Mouse (Mus musculus) liver, postnatal 0 days (tissue): Measurements from ENCODE around the gene Olfr23. TPM values are rescaled to one million over a fixed set of nuclear protein-coding genes. Genes with fewer than 3 reads are reported as not detected.
"Not testable (repeated sequence)": the region's sequence is repeated elsewhere in the genome, so short reads cannot be mapped to it uniquely, and the experiment has no call there.

Source experiments
- ATAC-seq: fragments of 200-750 bp; cut with Nextera tagmentation; 2 replicates; pipeline ENCODE4 v1.8.0; 2017; ENCODE audit warnings: mild to moderate bottlenecking, moderate library complexity
- DNase-seq: peaks from one replicate; pipeline ENCODE4 v3.0.0-alpha.2; 2016
- H3K27ac ChIP-seq: fragments of 300-500 bp; sonication (generic); 2 replicates; pipeline ENCODE4 v1.5.1; 2014; ENCODE audit warnings: antibody characterized with exemption, moderate library complexity, mild to moderate bottlenecking, low read depth
- H3K27me3 ChIP-seq: fragments of 300-500 bp; sonication (generic); 2 replicates; pipeline ENCODE4 v1.6.1; 2014; ENCODE audit warnings: low read length, control low read depth, mixed read lengths; ENCODE audit not compliant: insufficient read depth
- H3K36me3 ChIP-seq: fragments of 300-500 bp; sonication (generic); replicated peaks from 2 replicates; pipeline ENCODE4 v1.6.1; 2014; ENCODE audit warnings: mild to moderate bottlenecking, control low read depth, low read length, moderate library complexity, mixed read lengths; ENCODE audit not compliant: insufficient read depth
- H3K4me1 ChIP-seq: fragments of 300-500 bp; sonication (generic); 2 replicates; pipeline ENCODE4 v1.6.1; 2014; ENCODE audit warnings: antibody characterized with exemption, mild to moderate bottlenecking, control low read depth; ENCODE audit not compliant: insufficient read depth
- H3K4me2 ChIP-seq: fragments of 300-500 bp; sonication (generic); 2 replicates; pipeline ENCODE4 v1.6.1; 2014; ENCODE audit warnings: low read depth, mild to moderate bottlenecking, low read length, moderate library complexity, mixed read lengths
- H3K4me3 ChIP-seq: fragments of 300-500 bp; sonication (generic); 2 replicates; pipeline ENCODE4 v1.5.1; 2014; ENCODE audit warnings: low read depth, low read length
- H3K9ac ChIP-seq: fragments of 300-500 bp; sonication (generic); replicated peaks from 2 replicates; pipeline ENCODE4 v1.6.1; 2014; ENCODE audit warnings: mild to moderate bottlenecking, moderate library complexity
- H3K9me3 ChIP-seq: fragments of 300-500 bp; sonication (generic); 2 replicates; pipeline ENCODE4 v1.6.1; 2016; ENCODE audit warnings: mild to moderate bottlenecking, control low read depth, low read length, mixed read lengths
- CTCF ChIP-seq: sonication (generic); IDR thresholded peaks from 2 replicates; pipeline ENCODE4 v1.5.1; 2016; ENCODE audit warnings: antibody characterized with exemption, low read depth
- EP300 ChIP-seq: IDR thresholded peaks from 2 replicates; pipeline ENCODE4 v1.6.1; 2016; ENCODE audit warnings: antibody characterized with exemption, low read depth, mild to moderate bottlenecking
- WGBS: fragments of 180-500 bp; shearing (Covaris S2); extraction: QIAGEN DNeasy Blood & Tissue Kit; methylation state at CpG from one replicate; pipeline ENCODE4 v1.1.7; 2014; ENCODE audit not compliant: insufficient replicate concordance; 5-methylcytosine and 5-hydroxymethylcytosine counted together
- polyA plus RNA-seq: library from polyadenylated mRNA; unstranded; fragments of >200 nt; fragmentation: Nextera tagmentation; extraction: Ambion mirVana; gene quantifications from 2 replicates; pipeline ENCODE4 v1.2.1, GENCODE M21; 2015

Gene Olfr23
- polyA plus RNA-seq: not detected in 2 replicates

DNA sequence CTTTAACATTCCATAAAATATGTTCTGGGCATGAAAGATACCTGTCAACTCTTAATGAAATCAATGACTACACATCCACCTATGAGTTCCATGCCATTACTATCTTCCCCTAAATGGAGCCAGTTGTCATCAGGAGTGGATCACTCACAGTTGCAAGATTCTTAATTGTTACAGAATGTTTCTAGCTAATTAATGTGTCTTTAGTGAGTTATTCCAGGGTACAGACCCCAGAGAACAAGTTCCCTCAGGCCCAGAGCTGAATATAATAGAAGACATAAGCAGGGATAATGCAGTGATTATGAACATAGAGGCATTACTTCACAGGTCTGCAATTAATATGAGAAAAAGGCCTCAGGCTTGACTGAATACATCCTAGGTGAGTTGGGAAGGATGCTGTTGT is at the start of gene Olfr23:
Gene Olfr23, plus strand, starts transcription at position 301 of the 400 bp plus-strand sequence.
- Histone ChIP-seq H3K9me3 (no peaks in the 10 kb centered on the region; the same call in 1 of the 2 replicates), H3K4me2 (no peak within 1 kb of the TSS), H3K27me3 (no peaks in the 10 kb centered on the region), H3K27ac (no peak within 1 kb of the TSS), H3K9ac (no peak within 1 kb of the TSS), H3K36me3 (no peaks in the 10 kb centered on the region), H3K4me1 (no peaks in the 10 kb centered on the region), H3K4me3 (no peak within 1 kb of the TSS)
- ATAC-seq (no peak), DNase-seq (no peak)
- TF ChIP-seq CTCF (no peak), EP300 (no peak)

DNA sequence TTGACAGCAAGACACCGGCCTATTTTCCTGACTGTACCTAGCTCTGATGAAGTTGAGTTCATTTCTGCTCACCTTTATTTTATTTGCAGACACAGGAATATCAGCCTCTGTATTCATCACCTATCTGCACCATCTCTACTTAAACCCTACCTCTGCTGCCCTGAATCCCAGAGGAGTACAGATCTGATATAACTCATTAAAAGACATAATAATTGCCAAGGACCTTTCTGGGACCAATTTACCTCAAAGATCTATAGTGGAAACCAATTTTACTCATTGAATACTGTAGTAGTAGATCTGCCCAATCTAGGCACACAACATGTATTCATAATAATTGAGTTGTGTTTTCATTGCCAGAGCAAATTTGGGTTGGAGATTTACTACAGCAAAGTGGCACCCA is 45.8 kb upstream of the Olfr23 start, which contains the start of gene Olfr394:
Gene Olfr394, minus strand, starts transcription at position 101 of the 400 bp plus-strand sequence.
- WGBS: 79% methylated on average over 1 of the region's 1 CpGs
- ATAC-seq: no peak

DNA sequence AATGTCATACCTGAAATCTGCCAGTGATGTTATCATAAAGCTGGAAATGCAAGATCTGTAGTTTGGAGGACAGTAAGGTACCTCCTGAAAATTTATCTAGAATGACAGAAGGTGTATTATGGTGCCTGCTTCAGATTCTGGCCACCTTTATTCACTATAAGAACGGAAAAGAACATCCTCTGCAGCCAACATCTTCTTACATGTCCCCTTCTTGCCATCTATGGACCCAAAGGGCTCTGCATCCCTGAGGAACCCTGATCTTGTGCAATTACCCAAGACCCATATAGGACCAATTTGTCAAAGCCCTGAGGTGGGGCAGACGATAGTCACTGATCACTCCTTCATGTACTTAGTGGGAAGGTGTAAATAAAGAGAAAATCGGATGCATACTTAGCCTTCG is 27.3 kb upstream of the Olfr23 start, which contains the start of gene Olfr395:
Gene Olfr395, minus strand, starts transcription at position 101 of the 400 bp plus-strand sequence.
- 67% methylated on average over 4 of the region's 4 CpGs for WGBS

More for the DNA sequence above, 45.8 kb upstream of the Olfr23 start, which contains the start of gene Olfr394:
- Histone ChIP-seq H3K36me3 (no peaks in the 10 kb centered on the region), H3K9me3 (no peaks in the 10 kb centered on the region), H3K4me1 (no peaks in the 10 kb centered on the region), H3K4me3 (no peak within 1 kb of the TSS), H3K27ac (no peak within 1 kb of the TSS), H3K27me3 (no peaks in the 10 kb centered on the region), H3K9ac (no peak within 1 kb of the TSS), H3K4me2 (no peak within 1 kb of the TSS)
- no peak for DNase-seq
- no peak for TF ChIP-seq CTCF

DNA sequence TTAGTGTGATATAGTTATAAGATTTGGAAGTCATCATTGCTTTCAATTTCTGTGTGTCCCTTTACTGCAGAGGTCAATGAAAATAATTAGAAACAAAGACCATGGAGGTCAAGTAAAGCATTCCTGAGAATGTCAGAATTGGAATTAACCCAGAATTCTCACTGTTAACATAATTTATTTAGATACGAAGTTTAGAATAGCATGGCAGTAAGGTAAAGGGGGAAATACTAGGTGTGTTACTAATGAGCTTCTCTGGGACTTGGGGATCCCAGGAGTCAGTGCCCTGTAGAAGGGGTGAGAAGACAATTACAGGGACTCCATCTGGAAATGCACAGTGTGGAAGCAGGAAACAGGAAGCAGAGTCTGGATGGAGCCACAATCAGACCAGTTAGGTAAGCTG is 24.0 kb downstream of the Olfr23 start, which contains the start of gene Olfr397:
Gene Olfr397, plus strand, starts transcription at position 301 of the 400 bp plus-strand sequence.
- H3K9me3 ChIP-seq: no peaks in the 10 kb centered on the region
- ATAC-seq (no peak), DNase-seq (no peak)
- TF ChIP-seq CTCF (no peak), EP300 (no peak)
- no peaks in the 10 kb centered on the region for H3K4me1 ChIP-seq
- 57% methylated on average over 1 of the region's 1 CpGs for WGBS
- no peak within 1 kb of the TSS for H3K4me2 ChIP-seq
- H3K9ac ChIP-seq: no peak within 1 kb of the TSS
- no peak within 1 kb of the TSS for H3K4me3 ChIP-seq
- H3K36me3 ChIP-seq: no peaks in the 10 kb centered on the region
- no peak within 1 kb of the TSS for H3K27ac ChIP-seq
- no peaks in the 10 kb centered on the region for H3K27me3 ChIP-seq

More for the DNA sequence above, 27.3 kb upstream of the Olfr23 start, which contains the start of gene Olfr395:
- not testable (repeated sequence) for H3K36me3 ChIP-seq, ATAC-seq, H3K9ac ChIP-seq, H3K4me3 ChIP-seq, H3K27ac ChIP-seq, H3K27me3 ChIP-seq, DNase-seq, H3K4me2 ChIP-seq, H3K9me3 ChIP-seq, H3K4me1 ChIP-seq

DNA sequence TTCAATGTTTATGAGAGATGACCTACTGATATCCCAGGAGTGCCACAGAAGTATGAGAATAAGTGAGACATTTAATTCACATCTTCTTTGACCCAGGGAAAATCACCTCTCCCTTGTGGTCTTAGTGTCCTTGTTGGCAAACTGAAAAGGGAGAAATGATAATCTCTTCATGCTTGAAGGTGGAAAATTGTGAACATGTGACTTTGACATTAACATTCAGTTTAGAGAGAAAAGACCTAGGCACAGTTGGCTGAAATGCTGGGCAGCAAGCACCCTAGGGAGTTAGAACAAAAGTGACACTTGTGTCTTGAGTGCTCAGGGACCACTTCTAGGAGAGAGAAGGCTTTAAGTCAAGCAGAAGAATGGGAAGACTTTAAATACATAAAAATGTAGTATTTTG is 53.8 kb downstream of the Olfr23 start, which contains the start of gene Olfr398:
Gene Olfr398, minus strand, starts transcription at position 101 of the 400 bp plus-strand sequence.
- Histone ChIP-seq H3K27me3 (no peaks in the 10 kb centered on the region), H3K36me3 (no peaks in the 10 kb centered on the region), H3K4me3 (no peak within 1 kb of the TSS), H3K9ac (no peak within 1 kb of the TSS), H3K27ac (no peak within 1 kb of the TSS), H3K9me3 (no peaks in the 10 kb centered on the region), H3K4me2 (no peak within 1 kb of the TSS), H3K4me1 (no peaks in the 10 kb centered on the region)
- DNase-seq (no peak), ATAC-seq (no peak)
- TF ChIP-seq EP300 (no peak), CTCF (no peak)

Other genes starting within 250 kb of the Olfr23 start
- not detected in 2 replicates for gene Zfp735, start 247.9 kb upstream of the Olfr23 start, polyA plus RNA-seq
- gene Olfr389, start 156.0 kb upstream of the Olfr23 start, polyA plus RNA-seq: not detected in 2 replicates
- not detected in 2 replicates for gene Olfr390, start 153.7 kb upstream of the Olfr23 start, polyA plus RNA-seq
- gene Olfr391-ps, start 133.6 kb upstream of the Olfr23 start, polyA plus RNA-seq: not detected in 2 replicates
- gene Olfr392, start 119.6 kb upstream of the Olfr23 start, polyA plus RNA-seq: not detected in 2 replicates
- gene Olfr393, start 85.2 kb upstream of the Olfr23 start, polyA plus RNA-seq: not detected in 2 replicates
- gene Olfr394, start 45.9 kb upstream of the Olfr23 start, polyA plus RNA-seq: not detected in 2 replicates
- not detected in 2 replicates for gene Olfr395, start 27.4 kb upstream of the Olfr23 start, polyA plus RNA-seq
- gene Olfr397, start 24.1 kb downstream of the Olfr23 start, polyA plus RNA-seq: not detected in 2 replicates
- gene Olfr398, start 53.7 kb downstream of the Olfr23 start, polyA plus RNA-seq: not detected in 2 replicates
- gene Olfr139, start 119.9 kb downstream of the Olfr23 start, polyA plus RNA-seq: not detected in 2 replicates
- not detected in 2 replicates for gene Olfr399, start 119.9 kb downstream of the Olfr23 start, polyA plus RNA-seq
- not detected in 2 replicates for gene Zfp616, start 133.3 kb downstream of the Olfr23 start, polyA plus RNA-seq
- gene Olfr401, start 177.0 kb downstream of the Olfr23 start, polyA plus RNA-seq: not detected in 2 replicates
- not detected in 2 replicates for gene Olfr402, start 216.9 kb downstream of the Olfr23 start, polyA plus RNA-seq
- gene Olfr403, start 249.6 kb downstream of the Olfr23 start, polyA plus RNA-seq: not detected in 2 replicates